ENCODE assay signal across 24 mouse cellular contexts in the genomic region with DNA sequence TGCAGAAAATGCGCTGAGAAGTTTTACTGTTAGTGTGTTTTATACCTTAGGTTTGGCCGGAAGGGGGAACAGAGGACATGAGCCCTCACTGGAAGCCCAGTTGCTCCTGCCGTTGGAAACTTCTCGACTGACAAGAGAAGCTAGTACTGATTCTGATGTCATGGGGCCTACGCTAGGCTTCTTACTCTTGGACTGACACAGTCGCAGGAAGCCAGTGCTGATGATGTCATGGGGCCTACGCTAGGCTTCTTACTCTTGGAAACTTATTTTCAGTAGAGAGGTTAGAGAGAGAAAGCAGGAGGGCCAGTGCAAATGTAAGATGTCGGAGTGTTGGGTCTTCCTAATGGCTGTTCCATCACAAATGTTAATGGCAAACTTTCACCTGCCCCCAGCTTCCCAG. TPM values are rescaled to one million over a fixed set of nuclear protein-coding genes. Genes with fewer than 3 reads are reported as not detected.
DNase-seq lines count a peak whose midpoint lies in the region; ATAC-seq and TF ChIP-seq lines count a peak whose summit lies in the region.
"Had no signal": no experiment of that assay in that cellular context is flagged by ENCODE, and none has a peak within 500 bp of the region (broad histone marks: within the 10 kb centered on the region; RNA-seq: fewer than 3 reads in every experiment).

No protein-coding gene starts in this region.

- ATAC-seq in CD4-positive, CD25-positive, alpha-beta regulatory T cell, adult 4 months = peak; percentile 60
- ATAC-seq in forebrain, embryonic 16.5 days = no peak
- ATAC-seq: forebrain, embryonic 13.5 days; forebrain, postnatal 0 days; hindbrain, embryonic 16.5 days; intestine, postnatal 0 days had no signal

- no peaks in the 10 kb centered on the region for H3K36me3 ChIP-seq in forebrain, embryonic 16.5 days (ENCODE audit: control insufficient read depth, insufficient read depth)
- H3K36me3 ChIP-seq: forebrain, embryonic 10.5 days; hindbrain, embryonic 10.5 days; hindbrain, embryonic 13.5 days had no signal

- H3K9me3 ChIP-seq in forebrain, embryonic 16.5 days (ENCODE audit: control insufficient read depth, low read length) = no peaks in the 10 kb centered on the region
- H3K9me3 ChIP-seq: forebrain, embryonic 10.5 days; forebrain, embryonic 13.5 days; hindbrain, embryonic 10.5 days; hindbrain, embryonic 13.5 days had no signal

- WGBS in olfactory bulb, adult 2 months = 95% methylated on average over 8 of the region's 8 CpGs
- 93% methylated on average over 8 of the region's 8 CpGs for WGBS in forebrain, embryonic 16.5 days

- TF ChIP-seq POLR2A in olfactory bulb, adult 2 months (IDR thresholded peaks at IDR 0.05; ENCODE audit: insufficient read depth, low read depth, low read length) = no peak

- H3K9ac ChIP-seq in forebrain, embryonic 16.5 days (replicated peaks; ENCODE audit: low read depth, low read length) = no peak overlapping the region
- H3K9ac ChIP-seq: forebrain, embryonic 13.5 days; forebrain, postnatal 0 days; hindbrain, embryonic 13.5 days had no signal

- TF ChIP-seq CTCF in olfactory bulb, adult 2 months (IDR thresholded peaks at IDR 0.05; ENCODE audit: insufficient read depth, low read depth, low read length) = no peak

- H3K4me3 ChIP-seq in olfactory bulb, adult 2 months (ENCODE audit: insufficient read depth, low read depth, low read length) = no peak overlapping the region
- H3K4me3 ChIP-seq in forebrain, embryonic 16.5 days (replicated peaks; ENCODE audit: low read length) = no peak overlapping the region
- H3K4me3 ChIP-seq: forebrain, embryonic 10.5 days; forebrain, embryonic 13.5 days; heart, adult 2 months; hindbrain, embryonic 10.5 days; hindbrain, embryonic 13.5 days had no signal

- DNase-seq in CD4-positive helper T cell, adult 2 months (ENCODE audit: low read depth, low spot score) = peak; percentile 60
- DNase-seq in induced T-regulatory cell, adult 2 months (ENCODE audit: low read depth) = peak; percentile 77
- no peak for DNase-seq in frontal cortex, postnatal 14 days (ENCODE audit: low spot score in 2 of 2)
- no peak for DNase-seq in urinary bladder, postnatal 36 days (ENCODE audit: low spot score in 2 of 2)
- DNase-seq: adrenal gland, adult 8-10 months; adrenal gland, postnatal 36 days; B cell, adult 2 months; cerebellum, adult 18-20 months; cerebellum, adult 9-10 months; cerebellum, postnatal 14 days; forebrain, postnatal 0 days; gastrocnemius, postnatal 25 days; heart, adult 2 months; heart, postnatal 36 days had no signal

- no peak overlapping the region for H3K4me2 ChIP-seq in forebrain, embryonic 16.5 days (ENCODE audit: low read length)
- H3K4me2 ChIP-seq: forebrain, embryonic 13.5 days; heart, embryonic 11.5 days; hindbrain, embryonic 13.5 days had no signal

- peaks cover 52% of the 10 kb centered on the region for H3K4me1 ChIP-seq in olfactory bulb, adult 2 months (ENCODE audit: control insufficient read depth, insufficient read depth, low read length)
- peaks cover 15% of the 10 kb centered on the region for H3K4me1 ChIP-seq in forebrain, embryonic 16.5 days (replicated peaks; ENCODE audit: control insufficient read depth, insufficient read depth, low read length)

- H3K27ac ChIP-seq in olfactory bulb, adult 2 months (ENCODE audit: insufficient read depth, low read depth, low read length) = peak overlapping the region; percentile 96
- H3K27ac ChIP-seq in forebrain, embryonic 16.5 days (ENCODE audit: low read length) = no peak overlapping the region
- H3K27ac ChIP-seq: forebrain, embryonic 10.5 days; forebrain, embryonic 13.5 days; hindbrain, embryonic 10.5 days; hindbrain, embryonic 13.5 days had no signal

- no peaks in the 10 kb centered on the region for H3K27me3 ChIP-seq in forebrain, embryonic 16.5 days (replicated peaks; ENCODE audit: control insufficient read depth, insufficient read depth, low read length)
- H3K27me3 ChIP-seq: forebrain, embryonic 13.5 days; hindbrain, embryonic 13.5 days had no signal

RNA-seq across cellular contexts. Expression of a gene that starts 57.8 kb away (rescaled TPM):
- 10 to 100 TPM; 25.1 to 27.5 TPM for polyA plus RNA-seq in CD4-positive, CD25-positive, alpha-beta regulatory T cell, adult 4 months (2017; shearing (Covaris generic))
- polyA plus RNA-seq in olfactory bulb, adult 2 months (2012; ENCODE audit: insufficient read depth, insufficient read length, low replicate concordance, missing spikeins) = not detected in 2 replicates
- polyA plus RNA-seq in forebrain, embryonic 16.5 days (2015; fragmentation: Nextera tagmentation; extraction: Ambion mirVana) = 14.7 and 15.9 TPM in 2 replicates

Comparison
In these comparisons a context has a peak if more than half of its experiments do, and no peak if none do; other contexts are left out.
1. DNase-seq: peak in CD4-positive helper T cell, adult 2 months (single experiment) and induced T-regulatory cell, adult 2 months (single experiment); none in frontal cortex, postnatal 14 days (0 of 2) and urinary bladder, postnatal 36 days (0 of 2).
2. RNA of a gene that starts 57.8 kb away (polyA plus RNA-seq): 25.1 to 27.5 TPM in CD4-positive, CD25-positive, alpha-beta regulatory T cell, adult 4 months and 14.7 to 15.9 TPM in forebrain, embryonic 16.5 days; not detected in olfactory bulb, adult 2 months; every median in the first group is over 10 times any median in the second.